Mouse (Mus musculus): ENCODE results near the gene Clmn. TPM values are rescaled to one million over a fixed set of nuclear protein-coding genes. Genes with fewer than 3 reads are reported as not detected.

Gene Clmn
- polyA plus RNA-seq, 1 experiment from 2014 or later = 3.8 TPM

DNA sequence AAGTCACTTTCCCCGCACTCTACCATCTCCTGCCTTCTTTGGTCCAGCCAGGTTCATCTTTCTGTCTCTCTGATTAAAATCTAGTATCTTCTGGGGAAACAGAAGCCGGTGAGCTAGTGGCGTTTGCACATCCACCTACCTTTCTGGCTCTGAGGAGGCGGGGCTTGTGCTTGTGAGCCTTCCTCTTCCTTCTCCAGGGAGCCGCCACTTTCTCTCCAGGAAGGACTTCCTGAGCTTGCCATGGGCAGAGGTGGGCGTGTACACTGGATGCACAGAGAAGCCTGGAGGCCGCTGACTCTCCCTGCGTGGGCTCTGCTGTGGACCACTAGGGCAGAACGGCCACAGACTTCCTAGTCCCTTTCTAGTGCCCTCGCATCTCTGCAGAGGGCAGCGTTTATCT lies 34.3 kb upstream of the Clmn start:
- no peak overlapping the region for H3K4me2 ChIP-seq (replicated peaks)
- WGBS = 63% methylated on average over 11 of the region's 11 CpGs
- H3K27me3 ChIP-seq = no peaks in the 10 kb centered on the region
- no peak overlapping the region for H3K4me3 ChIP-seq
- H3K9ac ChIP-seq = no peak overlapping the region
- peaks cover 66% of the 10 kb centered on the region for H3K4me1 ChIP-seq
- no peaks in the 10 kb centered on the region for H3K9me3 ChIP-seq
- 0 out of 2 replicates have a peak overlapping the region, but pooled peaks have one; percentile 22 for H3K27ac ChIP-seq
- ATAC-seq (ENCODE audit: low FRiP score, low read depth) = no peak
- H3K36me3 ChIP-seq = no peaks in the 10 kb centered on the region

- Histone ChIP-seq H3K27me3 (no peaks in the 10 kb centered on the region), H3K9me3 (no peaks in the 10 kb centered on the region), H3K27ac (no peak overlapping the region), H3K9ac (no peak overlapping the region), H3K36me3 (no peaks in the 10 kb centered on the region), H3K4me3 (no peak overlapping the region), H3K4me2 (replicated peaks) (no peak overlapping the region), H3K4me1 (peaks cover 61% of the 10 kb centered on the region)
- no peak for ATAC-seq (ENCODE audit: low FRiP score, low read depth)
- 71% methylated on average over 9 of the region's 9 CpGs for WGBS
These were observed 33.8 kb upstream of the Clmn start for GRCm38 (mm10) chr12:104898718-104899117.

- ATAC-seq (ENCODE audit: low FRiP score, low read depth) = peak; percentile 74
- Histone ChIP-seq H3K36me3 (no peaks in the 10 kb centered on the region), H3K4me3 (no peak overlapping the region), H3K4me2 (replicated peaks) (no peak overlapping the region), H3K27ac (peak overlapping the region; percentile 49), H3K9me3 (0 out of 2 replicates have a peak, but pooled peaks cover 4% of the 10 kb centered on the region), H3K9ac (no peak overlapping the region), H3K27me3 (no peaks in the 10 kb centered on the region), H3K4me1 (peaks cover 53% of the 10 kb centered on the region)
- 41% methylated on average over 8 of the region's 8 CpGs for WGBS
These were observed 32.3 kb upstream of the Clmn start for GRCm38 (mm10) chr12:104897051-104897618.

DNA sequence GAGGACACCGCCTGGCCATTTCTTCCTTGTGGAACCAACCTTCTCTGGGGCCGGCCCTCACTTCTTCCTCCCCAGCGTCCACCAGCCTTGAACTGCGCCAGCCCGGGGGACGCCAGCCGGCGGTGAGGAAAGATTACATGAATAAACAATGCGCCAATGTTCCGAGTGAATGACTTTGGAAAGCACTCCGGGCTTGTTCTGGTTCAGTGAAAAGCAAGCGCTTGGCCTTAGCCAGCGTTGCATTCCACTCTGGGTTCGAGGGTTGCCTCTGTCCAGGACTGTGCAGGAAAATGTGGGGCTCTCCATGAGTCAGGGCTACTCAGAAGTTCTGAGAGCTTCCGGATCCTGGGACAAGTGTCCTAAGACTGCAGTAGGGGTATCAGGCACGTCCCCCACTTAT lies 31.8 kb upstream of the Clmn start:
- H3K27ac ChIP-seq = peak overlapping the region; percentile 49
- 0 out of 2 replicates have a peak, but pooled peaks have one; percentile 1 for ATAC-seq (ENCODE audit: low FRiP score, low read depth)
- no peak overlapping the region for H3K9ac ChIP-seq
- H3K4me1 ChIP-seq = peaks cover 48% of the 10 kb centered on the region
- H3K9me3 ChIP-seq = 0 out of 2 replicates have a peak, but pooled peaks cover 4% of the 10 kb centered on the region
- H3K27me3 ChIP-seq = no peaks in the 10 kb centered on the region
- no peak overlapping the region for H3K4me2 ChIP-seq (replicated peaks)
- WGBS = 77% methylated on average over 16 of the region's 16 CpGs
- H3K4me3 ChIP-seq = no peak overlapping the region
- no peaks in the 10 kb centered on the region for H3K36me3 ChIP-seq

- Histone ChIP-seq H3K27me3 (no peaks in the 10 kb centered on the region), H3K27ac (no peak overlapping the region), H3K36me3 (no peaks in the 10 kb centered on the region), H3K9me3 (0 out of 2 replicates have a peak, but pooled peaks cover 4% of the 10 kb centered on the region), H3K4me2 (replicated peaks) (no peak overlapping the region), H3K9ac (no peak overlapping the region), H3K4me3 (no peak overlapping the region), H3K4me1 (peaks cover 15% of the 10 kb centered on the region)
- WGBS = 91% methylated on average over 3 of the region's 3 CpGs
- no peak for ATAC-seq (ENCODE audit: low FRiP score, low read depth)
These were observed 27.4 kb upstream of the Clmn start for GRCm38 (mm10) chr12:104892245-104892644.

DNA sequence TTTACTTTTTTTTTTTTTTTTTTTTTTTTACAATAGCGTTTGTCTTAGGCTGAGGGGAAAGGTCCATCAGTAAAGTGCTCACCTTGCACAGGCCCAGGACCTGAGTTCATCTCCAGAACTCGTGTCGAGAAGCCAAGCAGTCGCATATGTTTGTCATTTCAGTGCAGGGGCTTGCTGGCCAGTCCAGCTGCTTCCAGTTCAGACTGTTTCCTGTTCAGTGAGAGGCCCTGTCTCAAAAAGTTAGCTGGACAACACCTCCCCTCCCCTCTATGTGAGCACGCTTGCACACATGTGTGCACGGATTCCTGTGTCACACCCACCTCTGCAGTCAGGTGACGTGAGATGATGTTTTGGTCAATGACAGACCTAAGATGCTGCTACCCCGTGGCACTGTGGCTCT lies 25.2 kb upstream of the Clmn start:
- no peak for ATAC-seq (ENCODE audit: low FRiP score, low read depth)
- H3K9me3 ChIP-seq = 0 out of 2 replicates have a peak, but pooled peaks cover 4% of the 10 kb centered on the region
- 54% methylated on average over 8 of the region's 8 CpGs for WGBS

DNA sequence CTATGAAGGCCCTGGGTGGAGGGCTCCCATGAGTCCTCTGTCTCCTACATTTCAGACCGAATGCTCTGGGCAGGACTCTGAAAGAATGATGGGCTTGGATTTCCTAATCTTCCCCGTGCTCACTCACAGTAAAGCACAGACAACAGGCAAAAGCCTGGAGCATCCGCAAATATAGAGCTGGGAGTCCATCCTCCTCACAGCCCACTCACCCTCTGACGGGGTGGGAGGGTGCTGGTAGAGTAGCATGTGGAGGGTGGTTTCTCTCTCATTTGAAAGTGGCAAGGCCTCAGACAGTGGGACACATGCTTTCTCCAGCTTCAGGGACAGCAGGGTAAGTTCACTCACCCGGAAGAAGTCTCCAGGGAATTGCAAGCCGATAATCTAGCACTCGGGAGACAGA lies 21.2 kb upstream of the Clmn start:
- no peak overlapping the region for H3K4me2 ChIP-seq (replicated peaks)
- no peak overlapping the region for H3K4me3 ChIP-seq
- H3K4me1 ChIP-seq = no peaks in the 10 kb centered on the region
- H3K27me3 ChIP-seq = no peaks in the 10 kb centered on the region
- no peaks in the 10 kb centered on the region for H3K9me3 ChIP-seq
- no peak overlapping the region for H3K9ac ChIP-seq
- no peak for ATAC-seq (ENCODE audit: low FRiP score, low read depth)
- 91% methylated on average over 7 of the region's 7 CpGs for WGBS
- H3K27ac ChIP-seq = no peak overlapping the region
- no peaks in the 10 kb centered on the region for H3K36me3 ChIP-seq

More for the DNA sequence above, 25.2 kb upstream of the Clmn start:
- Histone ChIP-seq H3K4me3 (no peak overlapping the region), H3K9ac (no peak overlapping the region), H3K36me3 (no peaks in the 10 kb centered on the region), H3K27ac (no peak overlapping the region), H3K4me2 (replicated peaks) (no peak overlapping the region), H3K27me3 (no peaks in the 10 kb centered on the region), H3K4me1 (no peaks in the 10 kb centered on the region)

DNA sequence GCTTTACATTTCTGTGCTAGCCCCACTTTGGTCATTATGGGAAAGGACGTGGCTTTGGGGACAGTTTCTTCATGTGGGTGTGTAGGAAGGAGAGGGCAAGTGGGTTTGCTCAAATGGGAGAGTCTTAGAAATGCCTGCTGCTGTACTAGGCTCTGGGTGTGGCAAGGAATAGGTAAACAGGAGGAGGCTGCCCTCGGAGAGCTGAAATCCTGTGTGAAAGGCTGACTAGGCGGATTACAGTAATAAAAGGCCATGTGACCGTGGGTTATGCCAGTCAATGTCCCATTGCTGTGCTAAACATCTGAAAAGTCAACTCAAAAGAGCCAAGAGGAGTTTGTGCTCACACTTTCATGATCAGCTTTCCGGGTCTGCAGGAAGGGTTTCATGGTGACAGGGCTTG lies 17.7 kb upstream of the Clmn start:
- no peaks in the 10 kb centered on the region for H3K36me3 ChIP-seq

DNA sequence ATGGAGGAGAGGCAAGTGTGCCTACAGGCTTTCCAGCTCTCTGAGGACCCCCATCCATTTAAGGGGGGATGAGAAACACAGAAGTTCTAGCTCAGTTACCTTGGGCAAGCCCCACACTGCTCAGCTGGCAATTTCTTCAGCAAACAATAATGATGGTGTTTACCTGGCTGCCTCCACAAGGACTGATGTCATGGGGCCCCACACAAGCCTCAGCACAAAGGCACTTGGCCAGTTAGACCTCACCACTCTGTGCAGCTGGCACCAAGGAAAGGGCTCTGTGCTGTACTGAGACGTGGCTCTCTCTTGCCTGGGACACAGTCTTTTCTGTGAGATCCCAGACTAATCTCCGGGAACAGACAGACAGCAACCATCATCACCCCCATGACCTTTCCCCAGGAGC lies 17.2 kb upstream of the Clmn start:
- no peaks in the 10 kb centered on the region for H3K36me3 ChIP-seq
- no peaks in the 10 kb centered on the region for H3K27me3 ChIP-seq
- 52% methylated on average over 2 of the region's 2 CpGs for WGBS
- no peaks in the 10 kb centered on the region for H3K4me1 ChIP-seq
- H3K4me3 ChIP-seq = no peak overlapping the region
- no peak overlapping the region for H3K27ac ChIP-seq
- no peak overlapping the region for H3K9ac ChIP-seq
- no peak overlapping the region for H3K4me2 ChIP-seq (replicated peaks)
- ATAC-seq (ENCODE audit: low FRiP score, low read depth) = no peak
- H3K9me3 ChIP-seq = no peaks in the 10 kb centered on the region

More for the DNA sequence above, 17.7 kb upstream of the Clmn start:
- Histone ChIP-seq H3K9ac (no peak overlapping the region), H3K9me3 (no peaks in the 10 kb centered on the region), H3K4me2 (replicated peaks) (no peak overlapping the region), H3K4me3 (no peak overlapping the region), H3K27ac (no peak overlapping the region), H3K27me3 (no peaks in the 10 kb centered on the region), H3K4me1 (no peaks in the 10 kb centered on the region)
- no peak for ATAC-seq (ENCODE audit: low FRiP score, low read depth)
- WGBS = 57% methylated on average over 5 of the region's 5 CpGs

- H3K4me1 ChIP-seq = no peaks in the 10 kb centered on the region
- ATAC-seq (ENCODE audit: low FRiP score, low read depth) = no peak
- H3K27ac ChIP-seq = no peak overlapping the region
- no peaks in the 10 kb centered on the region for H3K36me3 ChIP-seq
- H3K9ac ChIP-seq = no peak overlapping the region
- no peak overlapping the region for H3K4me3 ChIP-seq
- H3K9me3 ChIP-seq = no peaks in the 10 kb centered on the region
- no peak overlapping the region for H3K4me2 ChIP-seq (replicated peaks)
- H3K27me3 ChIP-seq = no peaks in the 10 kb centered on the region
- WGBS = 81% methylated on average over 4 of the region's 4 CpGs
These were observed 16.7 kb upstream of the Clmn start for GRCm38 (mm10) chr12:104881518-104882060.

DNA sequence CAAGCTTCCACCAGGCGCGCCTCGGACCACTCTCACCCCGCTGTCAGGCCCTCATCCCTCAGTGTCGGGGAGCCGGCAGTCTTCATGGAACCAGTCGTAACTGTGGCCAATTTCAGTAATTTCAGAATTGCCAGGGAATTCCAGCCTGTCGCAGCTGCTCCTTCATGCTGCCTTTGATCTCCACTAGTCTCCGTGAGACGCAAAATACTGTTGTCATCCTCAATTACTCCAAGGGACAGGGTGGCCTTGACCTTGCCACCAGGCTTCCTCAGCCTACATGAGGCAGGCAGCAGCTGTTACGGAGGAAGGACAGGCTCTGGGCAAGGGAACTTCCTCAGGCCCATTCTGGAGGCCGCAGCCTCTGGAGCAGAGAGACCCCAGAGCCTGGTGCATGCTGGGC lies 15.5 kb upstream of the Clmn start:
- Histone ChIP-seq H3K27ac (no peak overlapping the region), H3K9me3 (no peaks in the 10 kb centered on the region), H3K4me1 (no peaks in the 10 kb centered on the region), H3K36me3 (no peaks in the 10 kb centered on the region), H3K9ac (no peak overlapping the region), H3K4me3 (no peak overlapping the region), H3K4me2 (replicated peaks) (no peak overlapping the region), H3K27me3 (no peaks in the 10 kb centered on the region)
- 59% methylated on average over 12 of the region's 12 CpGs for WGBS
- ATAC-seq (ENCODE audit: low FRiP score, low read depth) = no peak

DNA sequence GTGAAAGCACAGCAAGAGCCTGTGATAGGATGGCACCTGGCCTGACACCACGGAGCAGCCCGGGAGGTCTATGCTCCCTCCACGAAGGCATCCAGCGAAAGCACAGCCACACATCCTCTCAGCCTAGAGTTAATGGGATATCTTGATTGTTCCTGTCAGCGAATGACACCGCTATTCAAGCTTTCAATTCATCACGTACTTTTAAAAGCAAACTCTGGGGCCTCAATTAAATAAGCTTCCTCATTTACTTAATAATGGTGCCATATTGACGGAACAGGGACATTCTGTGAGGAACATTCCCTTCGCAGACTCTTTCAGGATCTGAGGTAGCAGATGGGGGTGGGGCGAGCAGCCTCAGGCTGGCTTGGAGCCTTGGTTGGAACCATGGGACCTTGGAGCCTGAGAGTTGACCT lies 14.7 kb upstream of the Clmn start:
- H3K9ac ChIP-seq = no peak overlapping the region
- no peak overlapping the region for H3K27ac ChIP-seq
- H3K27me3 ChIP-seq = no peaks in the 10 kb centered on the region
- no peak overlapping the region for H3K4me2 ChIP-seq (replicated peaks)
- no peaks in the 10 kb centered on the region for H3K9me3 ChIP-seq
- H3K4me1 ChIP-seq = no peaks in the 10 kb centered on the region
- WGBS = 55% methylated on average over 10 of the region's 10 CpGs
- H3K36me3 ChIP-seq = no peaks in the 10 kb centered on the region
- no peak overlapping the region for H3K4me3 ChIP-seq
- no peak for ATAC-seq (ENCODE audit: low FRiP score, low read depth)

GRCm38 (mm10) chr12:104876053-104876452 lies 11.2 kb upstream of the Clmn start:
- Histone ChIP-seq H3K4me3 (no peak overlapping the region), H3K9me3 (no peaks in the 10 kb centered on the region), H3K27me3 (no peaks in the 10 kb centered on the region), H3K4me2 (replicated peaks) (no peak overlapping the region), H3K36me3 (no peaks in the 10 kb centered on the region), H3K27ac (no peak overlapping the region), H3K4me1 (no peaks in the 10 kb centered on the region), H3K9ac (no peak overlapping the region)
- 62% methylated on average over 3 of the region's 3 CpGs for WGBS
- no peak for ATAC-seq (ENCODE audit: low FRiP score, low read depth)

Measured in limb, embryonic 13.5 days (tissue).